Mouse (Mus musculus) kidney, adult 2 months (tissue): Measurements from ENCODE around the gene Itgb6. TPM values are rescaled to one million over a fixed set of nuclear protein-coding genes. Genes with fewer than 3 reads are reported as not detected.

Experiments used
- DNase-seq: peaks from one replicate; pipeline ENCODE4 v3.0.0; 2021
- H3K27ac ChIP-seq: fragments of 200-500 bp; 2 replicates; pipeline ENCODE4 v1.5.1; 2012; ENCODE audit warnings: low read depth, low read length, control low read depth, inconsistent platforms; ENCODE audit not compliant: insufficient read depth
- H3K27me3 ChIP-seq: fragments of 200-500 bp; replicated peaks from 2 replicates; pipeline ENCODE4 v1.6.1; 2012; ENCODE audit warnings: mild to moderate bottlenecking, moderate library complexity, low read length, inconsistent platforms; ENCODE audit not compliant: control insufficient read depth, insufficient read depth
- H3K36me3 ChIP-seq: fragments of 200-500 bp; 2 replicates; pipeline ENCODE4 v1.6.1; 2012; ENCODE audit warnings: mild to moderate bottlenecking, moderate library complexity, low read length, inconsistent platforms; ENCODE audit not compliant: control insufficient read depth, insufficient read depth
- H3K4me1 ChIP-seq: fragments of 200-500 bp; 2 replicates; pipeline ENCODE4 v1.6.1; 2011; ENCODE audit warnings: low read length; ENCODE audit not compliant: control insufficient read depth, insufficient read depth
- H3K4me3 ChIP-seq: fragments of 200-500 bp; 2 replicates; pipeline ENCODE4 v1.5.1; 2011; ENCODE audit warnings: mild to moderate bottlenecking, low read depth, low read length, control low read depth; ENCODE audit not compliant: insufficient read depth
- CTCF ChIP-seq: fragments of 200-500 bp; conservative IDR thresholded peaks from 2 replicates; pipeline ENCODE4 v1.5.1; 2011; ENCODE audit warnings: low read depth, mild to moderate bottlenecking, control low read depth, low read length, moderate library complexity, mixed read lengths; ENCODE audit not compliant: insufficient read depth, insufficient read length
- POLR2A ChIP-seq: fragments of 200-500 bp; IDR thresholded peaks from one replicate; pipeline ENCODE4 v1.6.1; 2011; ENCODE audit warnings: low read depth, low read length, control low read depth
- WGBS: fragments of 180-500 bp; shearing (Covaris S2); methylation state at CpG from one replicate; pipeline ENCODE4 v1.1.7; 2018; 5-methylcytosine and 5-hydroxymethylcytosine counted together
- polyA plus RNA-seq: library from polyadenylated mRNA; depleted of rRNA; stranded (reverse); fragments of >200 nt; gene quantifications from 2 replicates; pipeline ENCODE4 v1.2.3, GENCODE M21; 2012

Itgb6 gene
- polyA plus RNA-seq, 1 experiment, result 55.8 TPM

GRCm38 (mm10) chr2:60722967-60723366, 524 bp upstream of the Itgb6 start:
- Histone ChIP-seq H3K36me3 (no peaks in the 10 kb centered on the region), H3K27me3 (no peaks in the 10 kb centered on the region), H3K4me1 (peaks cover 10% of the 10 kb centered on the region; the same call in 1 of the 2 replicates), H3K27ac (no peak overlapping the region), H3K4me3 (no peak overlapping the region)
- DNase-seq, result no peak
- 60% methylated on average over 3 of the region's 3 CpGs for WGBS
- TF ChIP-seq POLR2A (no peak), CTCF (no peak)

- peak; percentile 46 for TF ChIP-seq CTCF
- no peak for TF ChIP-seq POLR2A
- Histone ChIP-seq H3K4me1 (peaks cover 18% of the 10 kb centered on the region), H3K27me3 (no peaks in the 10 kb centered on the region), H3K27ac (peak overlapping the region; percentile 89), H3K36me3 (no peaks in the 10 kb centered on the region), H3K4me3 (no peak overlapping the region)
- WGBS, result 17% methylated on average over 5 of the region's 5 CpGs
- peak; percentile 57 for DNase-seq
Observed at GRCm38 (mm10) chr2:60720906-60721305, 1.5 kb downstream of the Itgb6 start.

- peak; percentile 92 for DNase-seq
- 30% methylated on average over 8 of the region's 8 CpGs for WGBS
Observed at GRCm38 (mm10) chr2:60720205-60720604, 2.2 kb downstream of the Itgb6 start.

GRCm38 (mm10) chr2:60717348-60717747, 5.1 kb downstream of the Itgb6 start:
- Histone ChIP-seq H3K4me3 (peak overlapping the region; percentile 3; the same call in 1 of the 2 replicates), H3K36me3 (no peaks in the 10 kb centered on the region), H3K27ac (peak overlapping the region; percentile 52), H3K4me1 (peaks cover 45% of the 10 kb centered on the region), H3K27me3 (no peaks in the 10 kb centered on the region)
- DNase-seq, result peak; percentile 51
- 25% methylated on average over 13 of the region's 13 CpGs for WGBS
- no peak for TF ChIP-seq CTCF
- TF ChIP-seq POLR2A, result no peak

More at GRCm38 (mm10) chr2:60720205-60720604, 2.2 kb downstream of the Itgb6 start:
- Histone ChIP-seq H3K4me3 (no peak overlapping the region), H3K4me1 (peaks cover 25% of the 10 kb centered on the region), H3K27ac (peak overlapping the region; percentile 89), H3K27me3 (no peaks in the 10 kb centered on the region), H3K36me3 (no peaks in the 10 kb centered on the region)
- TF ChIP-seq POLR2A (no peak), CTCF (no peak)

- Histone ChIP-seq H3K4me1 (peaks cover 53% of the 10 kb centered on the region), H3K27ac (peak overlapping the region; percentile 52), H3K27me3 (no peaks in the 10 kb centered on the region), H3K36me3 (no peaks in the 10 kb centered on the region), H3K4me3 (no peak overlapping the region)
- DNase-seq, result peak; percentile 79
- TF ChIP-seq POLR2A (no peak), CTCF (no peak)
Observed at GRCm38 (mm10) chr2:60716549-60716948, 5.9 kb downstream of the Itgb6 start.

- 70% methylated on average over 13 of the region's 13 CpGs for WGBS
- H3K4me1 ChIP-seq, result peaks cover 59% of the 10 kb centered on the region
- no peak overlapping the region for H3K4me3 ChIP-seq
- H3K27me3 ChIP-seq, result no peaks in the 10 kb centered on the region
- peak overlapping the region; percentile 49 for H3K27ac ChIP-seq
- H3K36me3 ChIP-seq, result no peaks in the 10 kb centered on the region
- DNase-seq, result no peak
- TF ChIP-seq CTCF (no peak), POLR2A (no peak)
Observed at GRCm38 (mm10) chr2:60715771-60716170, 6.7 kb downstream of the Itgb6 start.

- no peak for DNase-seq
Observed at GRCm38 (mm10) chr2:60714971-60715502, 7.4 kb downstream of the Itgb6 start.

GRCm38 (mm10) chr2:60714475-60714874, 8.0 kb downstream of the Itgb6 start:
- Histone ChIP-seq H3K27me3 (no peaks in the 10 kb centered on the region), H3K4me3 (no peak overlapping the region), H3K4me1 (peaks cover 53% of the 10 kb centered on the region), H3K36me3 (no peaks in the 10 kb centered on the region), H3K27ac (peak overlapping the region; percentile 32; the same call in 1 of the 2 replicates)
- 42% methylated on average over 7 of the region's 7 CpGs for WGBS
- DNase-seq, result no peak
- TF ChIP-seq CTCF (no peak), POLR2A (no peak)

More at GRCm38 (mm10) chr2:60714971-60715502, 7.4 kb downstream of the Itgb6 start:
- no peak overlapping the region for H3K27ac ChIP-seq
- 54% methylated on average over 8 of the region's 8 CpGs for whole genome bisulfite sequencing
- H3K27me3 ChIP-seq, result no peaks in the 10 kb centered on the region
- no peak overlapping the region for H3K4me3 ChIP-seq
- H3K4me1 ChIP-seq, result peaks cover 59% of the 10 kb centered on the region
- no peak for TF ChIP-seq POLR2A
- H3K36me3 ChIP-seq, result no peaks in the 10 kb centered on the region
